Mouse (Mus musculus): ENCODE measurements around the gene Gucy2d. TPM values are rescaled to one million over a fixed set of nuclear protein-coding genes. Genes with fewer than 3 reads are reported as not detected.

Gucy2d gene
- polyA plus RNA-seq, 1 experiment from 2014 or later: not detected

- H3K4me2 ChIP-seq (replicated peaks; ENCODE audit: low read depth, low read length): no peak overlapping the region
- H3K9ac ChIP-seq (replicated peaks; ENCODE audit: low read depth): no peak overlapping the region
- no peak overlapping the region for H3K4me3 ChIP-seq (ENCODE audit: low read depth, low read length)
- H3K9me3 ChIP-seq (ENCODE audit: low read length): no peaks in the 10 kb centered on the region
- no peak overlapping the region for H3K27ac ChIP-seq (ENCODE audit: low read length)
- H3K27me3 ChIP-seq (replicated peaks; ENCODE audit: insufficient read depth, low read length): no peaks in the 10 kb centered on the region
- no peaks in the 10 kb centered on the region for H3K4me1 ChIP-seq (ENCODE audit: insufficient read depth, low read depth, low read length)
- no peaks in the 10 kb centered on the region for H3K36me3 ChIP-seq (ENCODE audit: insufficient read depth, low read length)
- DNase-seq (ENCODE audit: low spot score): no peak
- no peak for TF ChIP-seq CTCF (IDR thresholded peaks at IDR 0.05)
- 75% methylated on average over 4 of the region's 4 CpGs for WGBS
- ATAC-seq: no peak
These were observed 36.2 kb upstream of the Gucy2d start for GRCm38 (mm10) chr7:98403996-98404395.

- DNase-seq (ENCODE audit: low spot score) (no peak), ATAC-seq (no peak)
- H3K36me3 ChIP-seq (ENCODE audit: insufficient read depth, low read length): no peaks in the 10 kb centered on the region
- H3K9me3 ChIP-seq (ENCODE audit: low read length): no peaks in the 10 kb centered on the region
- H3K9ac ChIP-seq (replicated peaks; ENCODE audit: low read depth): no peak overlapping the region
- TF ChIP-seq EP300 (IDR thresholded peaks at IDR 0.05): no peak
- no peak for TF ChIP-seq CTCF (IDR thresholded peaks at IDR 0.05)
- 65% methylated on average over 5 of the region's 5 CpGs for WGBS
- H3K4me3 ChIP-seq (ENCODE audit: low read depth, low read length): no peak overlapping the region
- no peak overlapping the region for H3K4me2 ChIP-seq (replicated peaks; ENCODE audit: low read depth, low read length)
- no peaks in the 10 kb centered on the region for H3K27me3 ChIP-seq (replicated peaks; ENCODE audit: insufficient read depth, low read length)
- no peak overlapping the region for H3K27ac ChIP-seq (ENCODE audit: low read length)
- no peaks in the 10 kb centered on the region for H3K4me1 ChIP-seq (ENCODE audit: insufficient read depth, low read depth, low read length)
These were observed 32.6 kb upstream of the Gucy2d start for GRCm38 (mm10) chr7:98407615-98408014.

- Histone ChIP-seq H3K27ac (ENCODE audit: low read length) (no peak overlapping the region), H3K9ac (replicated peaks; ENCODE audit: low read depth) (no peak overlapping the region), H3K36me3 (ENCODE audit: insufficient read depth, low read length) (no peaks in the 10 kb centered on the region), H3K4me2 (replicated peaks; ENCODE audit: low read depth, low read length) (no peak overlapping the region), H3K27me3 (replicated peaks; ENCODE audit: insufficient read depth, low read length) (no peaks in the 10 kb centered on the region), H3K9me3 (ENCODE audit: low read length) (no peaks in the 10 kb centered on the region), H3K4me1 (ENCODE audit: insufficient read depth, low read depth, low read length) (no peaks in the 10 kb centered on the region), H3K4me3 (ENCODE audit: low read depth, low read length) (no peak overlapping the region)
- ATAC-seq: no peak
- 75% methylated on average over 4 of the region's 4 CpGs for WGBS
- DNase-seq (ENCODE audit: low spot score): no peak
- TF ChIP-seq EP300 (IDR thresholded peaks at IDR 0.05) (no peak), CTCF (IDR thresholded peaks at IDR 0.05) (no peak)
These were observed 27.1 kb upstream of the Gucy2d start for GRCm38 (mm10) chr7:98413115-98413514.

GRCm38 (mm10) chr7:98415550-98415949 lies 24.7 kb upstream of the Gucy2d start:
- Histone ChIP-seq H3K27me3 (replicated peaks; ENCODE audit: insufficient read depth, low read length) (no peaks in the 10 kb centered on the region), H3K36me3 (ENCODE audit: insufficient read depth, low read length) (no peaks in the 10 kb centered on the region), H3K9ac (replicated peaks; ENCODE audit: low read depth) (no peak overlapping the region), H3K9me3 (ENCODE audit: low read length) (no peaks in the 10 kb centered on the region), H3K4me3 (ENCODE audit: low read depth, low read length) (no peak overlapping the region), H3K27ac (ENCODE audit: low read length) (no peak overlapping the region), H3K4me1 (ENCODE audit: insufficient read depth, low read depth, low read length) (no peaks in the 10 kb centered on the region), H3K4me2 (replicated peaks; ENCODE audit: low read depth, low read length) (no peak overlapping the region)
- WGBS: 13% methylated on average over 3 of the region's 3 CpGs
- peak; percentile 87 for DNase-seq (ENCODE audit: low spot score)
- peak; percentile 90 for ATAC-seq
- TF ChIP-seq CTCF (IDR thresholded peaks at IDR 0.05) (no peak), EP300 (IDR thresholded peaks at IDR 0.05) (no peak; the same call in 1 of the 2 replicates)

GRCm38 (mm10) chr7:98416020-98416419 lies 24.2 kb upstream of the Gucy2d start:
- DNase-seq (ENCODE audit: low spot score) (no peak), ATAC-seq (no peak)
- Histone ChIP-seq H3K4me2 (replicated peaks; ENCODE audit: low read depth, low read length) (no peak overlapping the region), H3K27ac (ENCODE audit: low read length) (no peak overlapping the region), H3K27me3 (replicated peaks; ENCODE audit: insufficient read depth, low read length) (no peaks in the 10 kb centered on the region), H3K4me3 (ENCODE audit: low read depth, low read length) (no peak overlapping the region), H3K9me3 (ENCODE audit: low read length) (no peaks in the 10 kb centered on the region), H3K9ac (replicated peaks; ENCODE audit: low read depth) (no peak overlapping the region), H3K36me3 (ENCODE audit: insufficient read depth, low read length) (no peaks in the 10 kb centered on the region), H3K4me1 (ENCODE audit: insufficient read depth, low read depth, low read length) (no peaks in the 10 kb centered on the region)
- no peak for TF ChIP-seq CTCF (IDR thresholded peaks at IDR 0.05)
- no peak for TF ChIP-seq EP300 (IDR thresholded peaks at IDR 0.05)
- WGBS: 42% methylated on average over 4 of the region's 4 CpGs

- Histone ChIP-seq H3K27ac (ENCODE audit: low read length) (no peak overlapping the region), H3K27me3 (replicated peaks; ENCODE audit: insufficient read depth, low read length) (no peaks in the 10 kb centered on the region), H3K36me3 (ENCODE audit: insufficient read depth, low read length) (no peaks in the 10 kb centered on the region), H3K4me1 (ENCODE audit: insufficient read depth, low read depth, low read length) (no peaks in the 10 kb centered on the region), H3K9me3 (ENCODE audit: low read length) (no peaks in the 10 kb centered on the region), H3K4me2 (replicated peaks; ENCODE audit: low read depth, low read length) (no peak overlapping the region), H3K4me3 (ENCODE audit: low read depth, low read length) (no peak overlapping the region), H3K9ac (replicated peaks; ENCODE audit: low read depth) (no peak overlapping the region)
- 52% methylated on average over 17 of the region's 17 CpGs for WGBS
- ATAC-seq: no peak
- no peak for DNase-seq (ENCODE audit: low spot score)
- TF ChIP-seq EP300 (IDR thresholded peaks at IDR 0.05) (no peak), CTCF (IDR thresholded peaks at IDR 0.05) (no peak)
These were observed 22.0 kb upstream of the Gucy2d start for GRCm38 (mm10) chr7:98418031-98418805.
